Mouse (Mus musculus): ENCODE measurements around the gene Figla.

Figla gene

DNA sequence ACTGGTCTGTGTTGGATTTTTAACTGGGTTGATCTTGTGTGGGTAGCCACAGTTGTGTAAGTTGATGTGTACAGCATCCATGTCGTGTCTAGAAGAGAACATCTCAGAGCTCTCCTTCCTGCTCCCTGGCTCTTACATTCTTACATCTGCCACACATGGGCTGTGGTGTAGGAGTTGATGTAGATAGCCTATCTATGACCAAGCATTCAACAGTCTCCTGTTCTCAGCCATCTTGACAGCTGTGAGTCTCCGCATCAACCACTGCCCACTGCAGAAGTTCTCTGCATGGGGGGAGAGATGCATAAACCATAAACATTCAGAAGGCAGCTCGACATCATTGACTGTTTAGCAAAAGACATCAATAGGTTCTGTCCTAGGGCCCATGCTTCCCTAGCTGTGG lies 53.9 kb downstream of the Figla start:
- no peak for DNase-seq (ENCODE audit: low read depth, low spot score)

DNA sequence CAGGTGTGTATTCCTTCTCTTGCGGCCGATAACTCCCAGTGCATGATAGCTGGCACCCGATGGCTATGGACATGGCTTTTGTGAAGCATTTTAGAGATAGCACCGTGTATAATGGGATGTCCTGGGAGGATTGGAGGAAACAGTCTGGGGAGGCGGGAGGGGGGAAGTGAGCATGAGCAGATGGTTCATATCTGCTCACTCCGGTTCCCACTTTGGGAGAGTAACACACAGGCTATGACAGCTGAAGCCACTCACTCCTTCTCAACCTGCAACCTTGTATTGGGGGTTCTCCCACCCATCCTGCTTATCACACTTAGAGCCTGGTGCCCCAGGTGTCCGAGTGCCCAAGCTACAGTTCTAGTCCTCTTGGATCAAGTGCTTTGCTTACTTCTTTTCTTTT lies 54.3 kb downstream of the Figla start:
- DNase-seq (ENCODE audit: low read depth, low spot score): peak; percentile 36
